Mouse (Mus musculus): ENCODE data around the gene Etnk1.

DNA sequence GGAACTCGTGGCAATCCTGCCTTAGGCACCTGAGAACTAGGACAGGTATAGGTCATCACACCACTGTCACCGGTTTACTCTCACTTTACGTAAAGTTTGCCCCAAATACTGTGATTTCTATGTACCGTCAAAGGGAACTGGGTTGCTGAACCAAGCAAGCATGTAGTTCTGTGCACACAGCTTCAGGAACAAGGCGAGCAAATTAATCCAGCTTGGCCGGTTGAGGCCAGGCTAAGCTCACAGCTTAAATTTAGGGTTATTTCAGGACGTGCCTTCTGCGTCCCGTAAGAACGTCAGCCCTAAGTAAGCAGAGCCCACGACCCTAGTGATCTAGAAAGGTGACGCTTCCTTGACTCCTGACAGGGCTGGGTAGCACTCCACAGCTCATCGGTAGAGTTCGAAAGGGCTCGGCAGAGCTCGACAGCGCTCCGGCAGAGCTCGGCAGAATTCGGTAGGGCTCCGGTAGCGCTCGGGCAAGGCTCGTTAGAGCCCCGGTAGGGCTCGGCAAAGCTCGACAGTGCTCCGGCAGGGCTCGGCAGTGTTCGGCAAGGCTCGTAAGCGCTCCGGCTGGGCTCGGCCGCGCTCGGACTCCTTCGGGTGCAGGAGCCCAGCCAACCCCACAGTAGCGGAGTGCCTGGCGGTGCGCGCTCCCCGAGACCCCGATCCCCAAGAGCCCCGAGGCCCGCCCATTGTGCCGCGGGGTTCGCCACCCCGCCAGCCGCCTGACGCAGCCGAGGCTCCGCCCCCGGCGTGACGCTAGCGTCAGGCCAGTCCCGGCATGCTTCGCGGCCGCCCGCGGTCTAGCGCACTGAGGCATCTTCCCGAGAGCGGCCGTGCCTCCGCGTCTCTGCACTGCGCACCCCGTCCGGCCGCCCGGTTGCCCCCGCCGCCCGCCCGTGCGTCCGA lies at the start of gene Etnk1:
- TF ChIP-seq TAL1 (IDR thresholded peaks at IDR 0.05; ENCODE audit: low read length) (no peak), GATA1 (IDR thresholded peaks at IDR 0.05; ENCODE audit: low read length) (no peak)

All from erythroblast, embryonic 14.5 days (primary cell).